Mouse (Mus musculus) ovary, postnatal 10 days (tissue): ENCODE results near the gene Olfr681.
"Not testable (repeated sequence)": the region's sequence is repeated elsewhere in the genome, so short reads cannot be mapped to it uniquely, and the experiment has no call there.

ENCODE experiments used
- DNase-seq: peaks from one replicate; pipeline ENCODE4 v3.0.0; 2022; ENCODE audit warnings: low spot score

Gene Olfr681

GRCm38 (mm10) chr7:105116536-105116935 is at the start of gene Olfr681:
Gene Olfr681 (plus strand): TSS chr7:105116836.
- no peak for DNase-seq

- DNase-seq, result no peak
Observed at GRCm38 (mm10) chr7:105080905-105081304, 35.7 kb upstream of the Olfr681 start, which contains the start of gene Olfr679. Gene Olfr679 (plus strand): TSS chr7:105081205.

- DNase-seq, result not testable (repeated sequence)
Observed at GRCm38 (mm10) chr7:105092717-105093116, 23.9 kb upstream of the Olfr681 start, which contains the start of gene Olfr680-ps1. Gene Olfr680-ps1 (minus strand): TSS chr7:105092817.

- DNase-seq, result no peak
Observed at GRCm38 (mm10) chr7:105141275-105141674, 24.6 kb downstream of the Olfr681 start.

GRCm38 (mm10) chr7:105146912-105147311 is 30.3 kb downstream of the Olfr681 start, which contains the start of gene Olfr683:
Gene Olfr683 (minus strand): TSS chr7:105147012.
- DNase-seq, result no peak

GRCm38 (mm10) chr7:105163553-105163952 is 46.9 kb downstream of the Olfr681 start, which contains the start of gene Olfr684:
Gene Olfr684 (minus strand): TSS chr7:105163653.
- DNase-seq, result no peak

GRCm38 (mm10) chr7:105170773-105171172 is 54.1 kb downstream of the Olfr681 start:
- DNase-seq, result no peak
